Mouse (Mus musculus): ENCODE data around the gene Eif4a1. TPM values are rescaled to one million over a fixed set of nuclear protein-coding genes. Genes with fewer than 3 reads are reported as not detected.

Gene Eif4a1
- polyA plus RNA-seq, 1 experiment from 2014 or later: 729 TPM

DNA sequence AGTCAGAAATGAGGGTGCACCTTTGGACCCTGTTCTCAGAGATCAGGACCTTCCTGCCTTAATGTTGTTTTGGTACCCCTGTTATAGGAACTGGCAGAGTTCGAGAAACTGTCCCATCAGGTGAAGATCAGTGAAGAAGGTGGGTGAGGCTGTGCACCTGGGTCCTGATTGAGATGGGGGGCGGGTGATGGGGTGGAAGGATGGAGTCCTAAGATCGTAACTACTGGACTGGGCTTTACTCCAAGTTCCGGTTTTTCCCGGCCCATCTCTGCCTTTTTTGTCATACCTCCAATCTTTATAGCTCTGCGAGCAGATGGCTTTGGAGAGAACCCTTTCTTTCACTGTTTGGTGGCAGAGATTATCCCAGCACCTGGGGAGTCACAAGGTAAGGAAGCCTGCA, 49.8 kb downstream of the Eif4a1 start:
- no peaks in the 10 kb centered on the region for H3K9me3 ChIP-seq (ENCODE audit: control insufficient read depth, low read length)
- WGBS: 29% methylated on average over 6 of the region's 6 CpGs
- ATAC-seq (ENCODE audit: low FRiP score, low TSS enrichment): 0 out of 2 replicates have a peak, but pooled peaks have one; percentile 26
- no peaks in the 10 kb centered on the region; the same call in 1 of the 2 replicates for H3K4me1 ChIP-seq (ENCODE audit: control insufficient read depth, insufficient read depth, low read length)
- peak overlapping the region; percentile 71 for H3K4me2 ChIP-seq (replicated peaks; ENCODE audit: low read depth, low read length)
- no peaks in the 10 kb centered on the region for H3K27me3 ChIP-seq (ENCODE audit: control insufficient read depth, insufficient read depth, low read length)
- no peaks in the 10 kb centered on the region for H3K36me3 ChIP-seq (ENCODE audit: control insufficient read depth, insufficient read depth, low read length)
- peak overlapping the region; percentile 45; the same call in 1 of the 2 replicates for H3K27ac ChIP-seq (ENCODE audit: low read depth, low read length)
- H3K9ac ChIP-seq (ENCODE audit: low read depth, low read length): peak overlapping the region; percentile 67
- peak overlapping the region; percentile 51 for H3K4me3 ChIP-seq (ENCODE audit: low read length)

GRCm38 (mm10) chr11:69621571-69622268, 50.5 kb downstream of the Eif4a1 start, which contains the start of gene Sat2:
Gene Sat2 (plus strand): TSS chr11:69622024.
- WGBS: under 1% methylated on average over 20 of the region's 20 CpGs
- Histone ChIP-seq H3K9me3 (ENCODE audit: control insufficient read depth, low read length) (no peaks in the 10 kb centered on the region), H3K4me3 (ENCODE audit: low read length) (peak within 1 kb of the TSS; percentile 51), H3K27ac (ENCODE audit: low read depth, low read length) (peak within 1 kb of the TSS; percentile 45; the same call in 1 of the 2 replicates), H3K27me3 (ENCODE audit: control insufficient read depth, insufficient read depth, low read length) (no peaks in the 10 kb centered on the region), H3K9ac (ENCODE audit: low read depth, low read length) (peak within 1 kb of the TSS; percentile 67), H3K4me1 (ENCODE audit: control insufficient read depth, insufficient read depth, low read length) (no peaks in the 10 kb centered on the region; the same call in 1 of the 2 replicates), H3K36me3 (ENCODE audit: control insufficient read depth, insufficient read depth, low read length) (no peaks in the 10 kb centered on the region), H3K4me2 (replicated peaks; ENCODE audit: low read depth, low read length) (peak within 1 kb of the TSS; percentile 71)
- peak; percentile 83 for ATAC-seq (ENCODE audit: low FRiP score, low TSS enrichment)

GRCm38 (mm10) chr11:69620394-69621081, 51.7 kb downstream of the Eif4a1 start:
- Histone ChIP-seq H3K36me3 (ENCODE audit: control insufficient read depth, insufficient read depth, low read length) (no peaks in the 10 kb centered on the region), H3K4me3 (ENCODE audit: low read length) (no peak overlapping the region), H3K9ac (ENCODE audit: low read depth, low read length) (no peak overlapping the region), H3K4me1 (ENCODE audit: control insufficient read depth, insufficient read depth, low read length) (no peaks in the 10 kb centered on the region; the same call in 1 of the 2 replicates), H3K9me3 (ENCODE audit: control insufficient read depth, low read length) (no peaks in the 10 kb centered on the region), H3K4me2 (replicated peaks; ENCODE audit: low read depth, low read length) (no peak overlapping the region), H3K27me3 (ENCODE audit: control insufficient read depth, insufficient read depth, low read length) (no peaks in the 10 kb centered on the region), H3K27ac (ENCODE audit: low read depth, low read length) (no peak overlapping the region)
- WGBS: 80% methylated on average over 7 of the region's 7 CpGs
- no peak for ATAC-seq (ENCODE audit: low FRiP score, low TSS enrichment)

- no peak within 1 kb of the TSS for H3K9ac ChIP-seq (ENCODE audit: low read depth, low read length)
- 76% methylated on average over 5 of the region's 5 CpGs for WGBS
- ATAC-seq (ENCODE audit: low FRiP score, low TSS enrichment): no peak
These were observed 54.4 kb downstream of the Eif4a1 start, which contains the start of gene Shbg for GRCm38 (mm10) chr11:69617805-69618204. Gene Shbg (minus strand): TSS chr11:69617905.

More at GRCm38 (mm10) chr11:69617805-69618204, 54.4 kb downstream of the Eif4a1 start, which contains the start of gene Shbg:
- Histone ChIP-seq H3K4me3 (ENCODE audit: low read length) (no peak within 1 kb of the TSS), H3K9me3 (ENCODE audit: control insufficient read depth, low read length) (no peaks in the 10 kb centered on the region), H3K27ac (ENCODE audit: low read depth, low read length) (no peak within 1 kb of the TSS), H3K4me2 (replicated peaks; ENCODE audit: low read depth, low read length) (no peak within 1 kb of the TSS), H3K4me1 (ENCODE audit: control insufficient read depth, insufficient read depth, low read length) (peaks cover 4% of the 10 kb centered on the region; the same call in 1 of the 2 replicates), H3K27me3 (ENCODE audit: control insufficient read depth, insufficient read depth, low read length) (no peaks in the 10 kb centered on the region), H3K36me3 (ENCODE audit: control insufficient read depth, insufficient read depth, low read length) (no peaks in the 10 kb centered on the region)

MicroRNAs encoded within 50 kb of the gene (microRNA counts, 519-probe panel; counts per million panel counts)
- not detected for microRNA mmu-miR-1934
- microRNA mmu-miR-467f: 3,578 counts per million, percentile 16 among the panel's probes with 10 or more counts

Small RNA genes within 50 kb of the gene (microRNA-seq; reads per million reads assigned to microRNA genes)
- gene Mir1934 (5.5 reads per million, percentile 20 among the genes with 10 or more reads in this experiment), gene Mir467f (not detected)

Other genes with a start within 250 kb of the Eif4a1 start
- 0.87 and 1.5 TPM in 2 replicates for gene Dnah2, start 123.3 kb downstream of the Eif4a1 start, polyA plus RNA-seq (2014; fragmentation: Nextera tagmentation; extraction: Ambion mirVana)
- 3.9 and 9.0 TPM in 2 replicates for gene Efnb3, start 112.2 kb downstream of the Eif4a1 start, polyA plus RNA-seq (2014; fragmentation: Nextera tagmentation; extraction: Ambion mirVana)
- gene Wrap53, start 92.2 kb downstream of the Eif4a1 start, polyA plus RNA-seq (2014; fragmentation: Nextera tagmentation; extraction: Ambion mirVana): 26.9 and 31.9 TPM in 2 replicates
- gene Trp53, start 92.1 kb downstream of the Eif4a1 start, polyA plus RNA-seq (2014; fragmentation: Nextera tagmentation; extraction: Ambion mirVana): 214 and 219 TPM in 2 replicates
- gene Atp1b2, start 66.5 kb downstream of the Eif4a1 start, polyA plus RNA-seq (2014; fragmentation: Nextera tagmentation; extraction: Ambion mirVana): 7.6 and 11.4 TPM in 2 replicates
- not detected in 2 replicates for gene Shbg, start 54.5 kb downstream of the Eif4a1 start, polyA plus RNA-seq (2014; fragmentation: Nextera tagmentation; extraction: Ambion mirVana)
- 16.9 and 22.6 TPM in 2 replicates for gene Sat2, start 50.4 kb downstream of the Eif4a1 start, polyA plus RNA-seq (2014; fragmentation: Nextera tagmentation; extraction: Ambion mirVana)
- gene Fxr2, start 39.4 kb downstream of the Eif4a1 start, polyA plus RNA-seq (2014; fragmentation: Nextera tagmentation; extraction: Ambion mirVana): 30.7 and 33.3 TPM in 2 replicates
- 0.51 TPM in 1 of 2 replicates, not detected in the other for gene Sox15, start 17.1 kb downstream of the Eif4a1 start, polyA plus RNA-seq (2014; fragmentation: Nextera tagmentation; extraction: Ambion mirVana)
- 42.3 and 71.8 TPM in 2 replicates for gene Mpdu1, start 9.8 kb downstream of the Eif4a1 start, polyA plus RNA-seq (2014; fragmentation: Nextera tagmentation; extraction: Ambion mirVana)
- gene Cd68, start 6.3 kb downstream of the Eif4a1 start, polyA plus RNA-seq (2014; fragmentation: Nextera tagmentation; extraction: Ambion mirVana): 8.5 and 10.5 TPM in 2 replicates
- 95.2 and 102 TPM in 2 replicates for gene Senp3, start 9.7 kb upstream of the Eif4a1 start, polyA plus RNA-seq (2014; fragmentation: Nextera tagmentation; extraction: Ambion mirVana)
- gene Tnfsf13, start 13.4 kb upstream of the Eif4a1 start, polyA plus RNA-seq (2014; fragmentation: Nextera tagmentation; extraction: Ambion mirVana): 0.34 and 0.60 TPM in 2 replicates
- 6.9 and 8.6 TPM in 2 replicates for gene Tnfsf12, start 23.4 kb upstream of the Eif4a1 start, polyA plus RNA-seq (2014; fragmentation: Nextera tagmentation; extraction: Ambion mirVana)
- 4.6 and 4.9 TPM in 2 replicates for gene Tnfsfm13, start 23.7 kb upstream of the Eif4a1 start, polyA plus RNA-seq (2014; fragmentation: Nextera tagmentation; extraction: Ambion mirVana)
- 30.2 and 58.4 TPM in 2 replicates for gene Polr2a, start 86.2 kb upstream of the Eif4a1 start, polyA plus RNA-seq (2014; fragmentation: Nextera tagmentation; extraction: Ambion mirVana)
- gene Slc35g3, start 89.5 kb upstream of the Eif4a1 start, polyA plus RNA-seq (2014; fragmentation: Nextera tagmentation; extraction: Ambion mirVana): 0.23 and 0.36 TPM in 2 replicates
- gene Zbtb4, start 93.5 kb upstream of the Eif4a1 start, polyA plus RNA-seq (2014; fragmentation: Nextera tagmentation; extraction: Ambion mirVana): 2.0 and 2.2 TPM in 2 replicates
- 4.6 and 6.5 TPM in 2 replicates for gene Chrnb1, start 123.5 kb upstream of the Eif4a1 start, polyA plus RNA-seq (2014; fragmentation: Nextera tagmentation; extraction: Ambion mirVana)
- 1.7 and 1.9 TPM in 2 replicates for gene Fgf11, start 129.4 kb upstream of the Eif4a1 start, polyA plus RNA-seq (2014; fragmentation: Nextera tagmentation; extraction: Ambion mirVana)
- gene Tmem102, start 133.2 kb upstream of the Eif4a1 start, polyA plus RNA-seq (2014; fragmentation: Nextera tagmentation; extraction: Ambion mirVana): 6.4 and 7.7 TPM in 2 replicates
- gene Gm39566, start 142.9 kb upstream of the Eif4a1 start, polyA plus RNA-seq (2014; fragmentation: Nextera tagmentation; extraction: Ambion mirVana): not detected in 2 replicates
- gene Spem2, start 146.0 kb upstream of the Eif4a1 start, polyA plus RNA-seq (2014; fragmentation: Nextera tagmentation; extraction: Ambion mirVana): not detected in 2 replicates
- gene Spem1, start 149.8 kb upstream of the Eif4a1 start, polyA plus RNA-seq (2014; fragmentation: Nextera tagmentation; extraction: Ambion mirVana): 0.27 TPM in 1 of 2 replicates, not detected in the other
- gene Nlgn2, start 165.4 kb upstream of the Eif4a1 start, polyA plus RNA-seq (2014; fragmentation: Nextera tagmentation; extraction: Ambion mirVana): 7.8 and 8.5 TPM in 2 replicates
- 354 and 512 TPM in 2 replicates for gene Tmem256, start 166.1 kb upstream of the Eif4a1 start, polyA plus RNA-seq (2014; fragmentation: Nextera tagmentation; extraction: Ambion mirVana)
- 84.3 and 105 TPM in 2 replicates for gene Plscr3, start 174.0 kb upstream of the Eif4a1 start, polyA plus RNA-seq (2014; fragmentation: Nextera tagmentation; extraction: Ambion mirVana)
- gene Tnk1, start 186.3 kb upstream of the Eif4a1 start, polyA plus RNA-seq (2014; fragmentation: Nextera tagmentation; extraction: Ambion mirVana): 2.3 and 4.9 TPM in 2 replicates
- not detected in 2 replicates for gene Tmem95, start 205.6 kb upstream of the Eif4a1 start, polyA plus RNA-seq (2014; fragmentation: Nextera tagmentation; extraction: Ambion mirVana)
- gene Kctd11, start 209.0 kb upstream of the Eif4a1 start, polyA plus RNA-seq (2014; fragmentation: Nextera tagmentation; extraction: Ambion mirVana): 3.8 and 6.4 TPM in 2 replicates
- 0.20 and 0.28 TPM in 2 replicates for gene Acap1, start 223.1 kb upstream of the Eif4a1 start, polyA plus RNA-seq (2014; fragmentation: Nextera tagmentation; extraction: Ambion mirVana)
- gene 2810408A11Rik, start 228.6 kb upstream of the Eif4a1 start, polyA plus RNA-seq (2014; fragmentation: Nextera tagmentation; extraction: Ambion mirVana): 12.4 and 15.1 TPM in 2 replicates
- 13.0 and 16.3 TPM in 2 replicates for gene Neurl4, start 228.6 kb upstream of the Eif4a1 start, polyA plus RNA-seq (2014; fragmentation: Nextera tagmentation; extraction: Ambion mirVana)
- gene Gps2, start 241.5 kb upstream of the Eif4a1 start, polyA plus RNA-seq (2014; fragmentation: Nextera tagmentation; extraction: Ambion mirVana): 73.4 and 82.0 TPM in 2 replicates
- 2,108 and 2,169 TPM in 2 replicates for gene Eif5a, start 249.5 kb upstream of the Eif4a1 start, polyA plus RNA-seq (2014; fragmentation: Nextera tagmentation; extraction: Ambion mirVana)

Data from kidney, embryonic 14.5 days (tissue).